Mouse (Mus musculus): ENCODE data around the gene Fate1. TPM values are rescaled to one million over a fixed set of nuclear protein-coding genes. Genes with fewer than 3 reads are reported as not detected.

Fate1 gene
- polyA plus RNA-seq, 1 experiment from 2014 or later = 0.31 TPM

GRCm38 (mm10) chrX:72022750-72023398 is 50.1 kb downstream of the Fate1 start:
- Histone ChIP-seq H3K9ac (replicated peaks; ENCODE audit: low read depth, low read length) (no peak overlapping the region), H3K9me3 (ENCODE audit: control insufficient read depth, low read length) (no peaks in the 10 kb centered on the region), H3K4me3 (ENCODE audit: low read depth, low read length) (no peak overlapping the region), H3K27ac (ENCODE audit: low read depth, low read length) (no peak overlapping the region), H3K36me3 (ENCODE audit: control insufficient read depth, insufficient read depth, low read length) (no peaks in the 10 kb centered on the region), H3K4me2 (ENCODE audit: low read depth, low read length) (no peak overlapping the region), H3K4me1 (ENCODE audit: control insufficient read depth, insufficient read depth, low read length) (no peaks in the 10 kb centered on the region), H3K27me3 (ENCODE audit: control insufficient read depth, insufficient read depth, low read length) (no peaks in the 10 kb centered on the region)
- ATAC-seq (ENCODE audit: low read depth) = peak; percentile 81; the same call in 1 of the 2 replicates
- 43% methylated on average over 10 of the region's 10 CpGs for WGBS

GRCm38 (mm10) chrX:72023542-72023941 is 50.8 kb downstream of the Fate1 start:
- H3K9ac ChIP-seq (replicated peaks; ENCODE audit: low read depth, low read length) = no peak overlapping the region
- no peaks in the 10 kb centered on the region for H3K36me3 ChIP-seq (ENCODE audit: control insufficient read depth, insufficient read depth, low read length)
- H3K4me1 ChIP-seq (ENCODE audit: control insufficient read depth, insufficient read depth, low read length) = no peaks in the 10 kb centered on the region
- H3K4me2 ChIP-seq (ENCODE audit: low read depth, low read length) = no peak overlapping the region
- no peaks in the 10 kb centered on the region for H3K9me3 ChIP-seq (ENCODE audit: control insufficient read depth, low read length)
- H3K27ac ChIP-seq (ENCODE audit: low read depth, low read length) = no peak overlapping the region
- no peak overlapping the region for H3K4me3 ChIP-seq (ENCODE audit: low read depth, low read length)
- 79% methylated on average over 3 of the region's 3 CpGs for WGBS
- H3K27me3 ChIP-seq (ENCODE audit: control insufficient read depth, insufficient read depth, low read length) = no peaks in the 10 kb centered on the region
- ATAC-seq (ENCODE audit: low read depth) = no peak

Other genes starting within 250 kb of the Fate1 start
- gene Vma21, start 157.1 kb upstream of the Fate1 start, polyA plus RNA-seq (2014; fragmentation: Nextera tagmentation; extraction: Ambion mirVana) = 46.4 and 46.8 TPM in 2 replicates
- gene Gm1141, start 52.0 kb upstream of the Fate1 start, polyA plus RNA-seq (2014; fragmentation: Nextera tagmentation; extraction: Ambion mirVana) = 0.27 and 0.42 TPM in 2 replicates
- gene Prrg3, start 10.4 kb upstream of the Fate1 start, polyA plus RNA-seq (2014; fragmentation: Nextera tagmentation; extraction: Ambion mirVana) = 11.6 and 14.7 TPM in 2 replicates
- gene Cnga2, start 18.9 kb downstream of the Fate1 start, polyA plus RNA-seq (2014; fragmentation: Nextera tagmentation; extraction: Ambion mirVana) = 0.08 and 0.15 TPM in 2 replicates
- gene Magea4, start 249.0 kb downstream of the Fate1 start, polyA plus RNA-seq (2014; fragmentation: Nextera tagmentation; extraction: Ambion mirVana) = not detected in 2 replicates

All from neural tube, embryonic 14.5 days (tissue).